Mouse (Mus musculus) bone marrow, adult 2 months (tissue): ENCODE measurements around the gene Ccl26. TPM values are rescaled to one million over a fixed set of nuclear protein-coding genes. Genes with fewer than 3 reads are reported as not detected.
"Not testable (repeated sequence)": the region's sequence is repeated elsewhere in the genome, so short reads cannot be mapped to it uniquely, and the experiment has no call there.

Experiments
- H3K27ac ChIP-seq: fragments of 200-500 bp; 2 replicates; pipeline ENCODE4 v1.5.1; 2012; ENCODE audit warnings: low read depth, mild to moderate bottlenecking, control low read depth, inconsistent platforms, low read length; ENCODE audit not compliant: control insufficient read depth, poor library complexity, insufficient read depth
- H3K4me1 ChIP-seq: fragments of 200-500 bp; 2 replicates; pipeline ENCODE4 v1.6.1; 2011; ENCODE audit warnings: low read length; ENCODE audit not compliant: control insufficient read depth, insufficient read depth
- H3K4me3 ChIP-seq: fragments of 200-500 bp; replicated peaks from 2 replicates; pipeline ENCODE3; 2011; ENCODE audit warnings: mild to moderate bottlenecking, low read depth, low read length, control low read depth; ENCODE audit not compliant: control insufficient read depth
- CTCF ChIP-seq: fragments of 200-500 bp; IDR thresholded peaks from 2 replicates; pipeline ENCODE4 v1.5.1; 2011; ENCODE audit warnings: low read length, control low read depth; ENCODE audit not compliant: control insufficient read depth, insufficient read depth
- POLR2A ChIP-seq: fragments of 200-500 bp; IDR thresholded peaks from 2 replicates; pipeline ENCODE4 v1.6.1; 2011; ENCODE audit warnings: low read depth, mild to moderate bottlenecking, control low read depth, low read length, borderline replicate concordance; ENCODE audit not compliant: control insufficient read depth
- WGBS: fragments of 180-500 bp; shearing (Covaris S2); methylation state at CpG from one replicate; pipeline ENCODE4 v1.1.7; 2018; 5-methylcytosine and 5-hydroxymethylcytosine counted together
- polyA plus RNA-seq: library from polyadenylated mRNA; stranded (reverse); fragments of >200 nt; gene quantifications from 2 replicates; pipeline ENCODE4 v1.2.4, GENCODE M21; 2011; ENCODE audit warnings: low replicate concordance; ENCODE audit not compliant: missing spikeins, insufficient read depth, insufficient read length

Gene Ccl26
- polyA plus RNA-seq = not detected in 2 replicates

DNA sequence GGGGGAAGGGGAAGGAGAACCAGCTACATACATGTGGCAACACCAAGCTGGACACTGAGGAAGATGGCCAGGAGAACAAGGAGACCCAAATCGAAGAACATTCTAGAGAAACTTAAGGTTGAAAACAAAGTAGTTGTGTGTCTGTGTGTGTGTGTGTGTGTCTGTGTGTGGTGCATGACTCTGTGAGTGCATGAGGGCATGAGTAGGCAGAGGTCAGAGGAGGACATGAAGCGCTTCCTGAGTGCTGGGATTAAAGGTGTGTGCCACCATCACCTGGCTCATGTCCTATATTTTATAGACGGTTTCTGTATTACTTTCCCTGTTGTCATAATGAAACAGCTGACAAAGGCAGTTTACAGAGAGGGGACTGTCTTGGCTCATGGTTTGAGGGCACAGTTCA lies at the start of gene Ccl26:
TSS of gene Ccl26 (minus strand) at position 101 of the 400 bp plus-strand sequence.
- WGBS = 68% methylated on average over 3 of the region's 3 CpGs
- Histone ChIP-seq H3K4me1 (peaks cover 2% of the 10 kb centered on the region; the same call in 1 of the 2 replicates), H3K4me3 (no peak within 1 kb of the TSS), H3K27ac (no peak within 1 kb of the TSS)
- TF ChIP-seq CTCF (no peak), POLR2A (no peak)

DNA sequence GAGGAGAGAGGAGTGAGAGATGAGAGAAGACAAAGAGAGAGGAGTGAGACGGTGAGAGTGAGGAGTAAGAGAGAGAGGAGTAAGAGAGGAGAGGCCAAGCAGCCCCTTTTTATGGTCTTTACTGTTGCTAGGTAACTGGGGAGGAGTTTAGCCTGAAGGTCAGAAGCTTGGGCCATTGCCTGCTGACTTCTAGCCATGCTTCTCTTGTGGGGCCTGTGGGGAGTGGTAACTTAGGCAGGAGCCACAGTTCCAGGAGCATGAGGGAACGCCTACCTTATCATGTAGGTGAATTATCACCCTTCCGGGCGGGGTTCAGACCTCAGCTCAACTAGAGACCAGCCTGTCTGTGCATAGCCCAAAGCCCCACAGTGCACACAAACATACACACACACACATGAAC lies 46.4 kb upstream of the Ccl26 start:
- Histone ChIP-seq H3K4me3 (no peak overlapping the region), H3K4me1 (peaks cover 2% of the 10 kb centered on the region), H3K27ac (no peak overlapping the region)
- WGBS = 75% methylated on average over 4 of the region's 4 CpGs
- TF ChIP-seq POLR2A = no peak
- TF ChIP-seq CTCF = no peak

DNA sequence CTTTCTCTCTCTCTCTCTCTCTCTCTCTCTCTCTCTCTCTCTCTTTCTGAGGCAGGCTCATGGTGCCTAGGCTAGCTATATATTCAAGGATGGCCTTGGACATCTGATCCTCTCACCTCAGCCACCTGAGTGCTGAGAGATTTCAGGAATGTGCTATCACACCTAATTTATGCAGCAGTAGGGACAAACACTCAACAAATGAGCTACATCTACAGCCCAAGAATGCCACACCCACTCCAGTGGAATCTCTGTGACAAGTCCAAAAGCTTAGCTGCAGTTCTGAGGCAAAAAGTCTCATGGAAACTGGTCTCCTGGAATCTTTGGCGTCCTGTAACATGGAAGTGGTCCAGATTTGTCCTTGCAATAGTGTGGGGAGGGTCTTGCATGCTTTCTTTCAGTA lies 44.2 kb upstream of the Ccl26 start:
- Histone ChIP-seq H3K4me1 (no peaks in the 10 kb centered on the region), H3K27ac (no peak overlapping the region), H3K4me3 (no peak overlapping the region)
- TF ChIP-seq POLR2A (no peak), CTCF (no peak)
- 56% methylated on average over 1 of the region's 1 CpGs for WGBS

- H3K4me1 ChIP-seq, H3K4me3 ChIP-seq, H3K27ac ChIP-seq: not testable (repeated sequence)
- no CpG with 5 or more reads among the region's 1 CpGs for WGBS
These were observed 43.3 kb upstream of the Ccl26 start for GRCm38 (mm10) chr5:135606717-135607116.

DNA sequence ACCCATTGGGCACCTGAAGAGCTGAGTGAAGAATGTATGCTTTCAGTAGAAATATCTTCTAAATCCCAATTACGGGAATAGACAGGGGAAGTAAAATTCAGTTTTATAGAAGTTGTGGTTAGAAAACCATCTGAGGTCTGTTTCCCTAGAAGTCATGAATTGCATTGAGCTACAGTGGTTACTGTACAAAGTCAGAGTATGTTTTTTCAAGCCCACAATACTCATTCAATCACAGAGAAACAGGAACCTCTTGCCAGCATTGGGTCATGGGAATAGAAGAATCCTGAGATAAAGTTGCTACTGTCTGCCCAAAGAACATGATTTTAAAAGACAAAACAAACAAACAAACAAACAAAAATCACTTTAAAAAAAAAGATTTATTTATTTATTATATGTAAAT lies 41.3 kb upstream of the Ccl26 start:
- not testable (repeated sequence) for H3K27ac ChIP-seq, H3K4me3 ChIP-seq, H3K4me1 ChIP-seq
- WGBS = no CpG with 5 or more reads among the region's 1 CpGs

DNA sequence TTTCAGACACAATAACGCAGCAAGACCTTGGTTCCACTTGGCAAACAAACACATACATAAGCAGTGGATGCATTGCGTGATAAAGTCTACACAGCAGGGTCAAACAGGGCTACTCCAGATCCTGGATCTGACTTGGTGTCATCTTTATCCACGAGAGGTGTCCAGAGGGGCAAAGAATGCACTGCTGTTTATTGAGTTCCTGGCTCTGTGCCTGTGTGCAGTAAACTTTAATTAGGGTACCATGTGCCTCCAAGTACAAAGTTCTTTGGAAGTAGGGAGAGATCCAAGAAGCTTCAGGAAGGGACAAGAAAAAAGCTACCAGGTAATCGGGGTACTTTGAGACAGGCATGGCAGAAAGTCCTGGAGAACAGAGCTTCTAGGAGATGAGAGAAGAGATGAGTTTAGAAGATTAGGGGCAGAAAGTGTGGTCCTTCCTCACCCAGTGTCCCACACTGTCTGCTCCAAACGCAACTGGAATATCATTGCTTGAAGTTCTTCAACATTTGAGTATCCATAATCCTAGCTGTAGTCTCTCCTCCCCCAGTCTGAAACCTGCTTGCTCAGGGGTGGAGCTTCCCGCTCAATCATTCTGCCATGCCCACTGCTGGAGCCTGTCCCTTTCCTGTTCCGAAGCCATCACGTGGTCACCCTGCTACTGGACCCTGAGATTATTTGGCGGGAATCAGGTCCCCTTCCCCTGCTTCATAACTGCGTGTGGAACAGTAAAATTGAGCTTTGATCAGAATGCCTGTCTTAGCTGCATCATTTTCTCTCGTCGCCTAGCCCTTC lies 26.8 kb upstream of the Ccl26 start:
- Histone ChIP-seq H3K27ac (no peak overlapping the region), H3K4me1 (no peaks in the 10 kb centered on the region), H3K4me3 (no peak overlapping the region)
- TF ChIP-seq CTCF (no peak), POLR2A (no peak)
- 80% methylated on average over 12 of the region's 12 CpGs for WGBS

- TF ChIP-seq CTCF (no peak), POLR2A (no peak)
- 72% methylated on average over 4 of the region's 4 CpGs for WGBS
- Histone ChIP-seq H3K4me1 (no peaks in the 10 kb centered on the region), H3K4me3 (no peak overlapping the region), H3K27ac (no peak overlapping the region)
These were observed 24.4 kb upstream of the Ccl26 start for GRCm38 (mm10) chr5:135587764-135588163.

DNA sequence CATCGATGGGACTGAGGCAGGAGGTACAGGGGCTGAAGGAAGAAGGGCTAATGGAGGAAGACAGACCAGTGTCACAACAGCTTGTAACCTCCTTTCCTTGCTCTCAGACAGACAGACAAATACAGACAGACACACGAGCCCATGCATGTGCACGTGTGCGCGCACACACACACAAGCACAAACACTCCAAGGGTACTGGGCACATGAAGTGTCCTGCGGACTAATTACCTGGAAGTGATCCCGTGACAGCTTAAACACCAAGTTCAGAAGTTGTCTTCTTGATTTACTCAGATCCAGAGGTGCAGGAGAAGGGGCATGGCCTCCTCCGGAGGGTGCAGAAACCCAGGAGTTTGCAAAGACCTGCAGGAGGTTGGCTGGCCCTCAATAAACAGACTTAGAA lies 22.3 kb upstream of the Ccl26 start:
- no peak overlapping the region for H3K27ac ChIP-seq
- no peak for TF ChIP-seq CTCF
- WGBS = 89% methylated on average over 8 of the region's 8 CpGs
- H3K4me3 ChIP-seq = no peak overlapping the region
- H3K4me1 ChIP-seq = no peaks in the 10 kb centered on the region; the same call in 1 of the 2 replicates

DNA sequence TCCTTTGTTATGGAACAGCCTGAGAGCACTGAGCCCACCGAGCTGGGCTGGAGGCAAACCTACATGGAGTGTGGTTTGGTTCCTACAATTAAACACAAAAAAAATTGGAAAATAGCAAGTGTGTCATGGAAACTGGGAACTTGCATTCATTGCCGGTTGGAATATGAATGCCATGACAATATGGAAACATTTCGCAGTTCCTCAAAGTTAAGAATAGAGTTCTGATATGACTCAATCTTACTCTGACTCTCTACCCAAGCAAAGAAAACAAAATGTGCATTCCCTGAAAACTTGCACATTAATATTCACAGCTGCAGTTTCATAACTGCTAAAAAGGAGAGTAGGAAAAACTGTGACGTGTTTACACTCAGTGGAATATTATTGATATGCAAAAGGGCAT lies 19.0 kb upstream of the Ccl26 start:
- Histone ChIP-seq H3K4me3 (no peak overlapping the region), H3K27ac (no peak overlapping the region), H3K4me1 (no peaks in the 10 kb centered on the region; the same call in 1 of the 2 replicates)
- 64% methylated on average over 4 of the region's 4 CpGs for WGBS
- TF ChIP-seq CTCF = no peak
- TF ChIP-seq POLR2A = no peak

GRCm38 (mm10) chr5:135579331-135579751 lies 16.0 kb upstream of the Ccl26 start:
- H3K4me1 ChIP-seq = no peaks in the 10 kb centered on the region; the same call in 1 of the 2 replicates
- H3K4me3 ChIP-seq = no peak overlapping the region
- no peak overlapping the region for H3K27ac ChIP-seq
- WGBS = 75% methylated on average over 10 of the region's 10 CpGs
- TF ChIP-seq POLR2A (no peak), CTCF (no peak)
